Comparison of ENCODE assay signal across 8 mouse cellular contexts in genomic region chr2:166712801-166713689, GRCm38 (mm10). TPM values are rescaled to one million over a fixed set of nuclear protein-coding genes. Genes with fewer than 3 reads are reported as not detected.
DNase-seq lines count a peak whose midpoint lies in the region; ATAC-seq and TF ChIP-seq lines count a peak whose summit lies in the region.

No protein-coding gene starts in this region.

- DNase-seq in adrenal gland, postnatal 10 days: peak; percentile 19
- no peak for DNase-seq in adrenal gland, postnatal 36 days
- DNase-seq in heart, postnatal 0 days (ENCODE audit: low spot score): peak; percentile 9
- DNase-seq in left cerebral cortex, adult 8-10 months (ENCODE audit: low spot score in 2 of 2): peak; percentile 56 to 75
- peak; percentile 72 to 75 for DNase-seq in spleen, postnatal 10 days (ENCODE audit: low spot score in 2 of 2)

- peak overlapping the region; percentile 88 for H3K4me3 ChIP-seq in ES-Bruce4 (ENCODE audit: low read depth, low read length)
- peak overlapping the region; percentile 80 for H3K4me3 ChIP-seq in embryonic facial prominence, embryonic 13.5 days
- H3K4me3 ChIP-seq in heart, postnatal 0 days (ENCODE audit: low read depth, low read length): peak overlapping the region; percentile 61

- TF ChIP-seq POLR2A in ES-Bruce4 (IDR thresholded peaks at IDR 0.05; ENCODE audit: insufficient read depth, low read length): no peak

- H3K4me1 ChIP-seq in ES-Bruce4 (ENCODE audit: control insufficient read depth, insufficient read depth, low read length): no peaks in the 10 kb centered on the region
- peaks cover 47% of the 10 kb centered on the region for H3K4me1 ChIP-seq in embryonic facial prominence, embryonic 13.5 days
- H3K4me1 ChIP-seq in heart, postnatal 0 days (ENCODE audit: control insufficient read depth, insufficient read depth): 0 out of 2 replicates have a peak, but pooled peaks cover 3% of the 10 kb centered on the region

- peak; percentile 38; the same call in 1 of the 2 replicates for ATAC-seq in embryonic facial prominence, embryonic 13.5 days (ENCODE audit: insufficient number of reproducible peaks, insufficient read depth, low FRiP score, low TSS enrichment, low read depth)
- ATAC-seq in heart, postnatal 0 days (ENCODE audit: insufficient read depth, low read depth): peak; percentile 29
- peak; percentile 22 for ATAC-seq in megakaryocyte, adult 5-6 weeks (ENCODE audit: poor library complexity, severe bottlenecking)

- under 1% methylated on average over 59 of the region's 64 CpGs for WGBS in embryonic facial prominence, embryonic 13.5 days
- WGBS in heart, postnatal 0 days: under 1% methylated on average over 50 of the region's 64 CpGs

- H3K36me3 ChIP-seq in ES-Bruce4 (ENCODE audit: control insufficient read depth, insufficient read depth, low read length, poor library complexity, severe bottlenecking): no peaks in the 10 kb centered on the region
- H3K36me3 ChIP-seq in embryonic facial prominence, embryonic 13.5 days: no peaks in the 10 kb centered on the region
- H3K36me3 ChIP-seq in heart, postnatal 0 days (replicated peaks; ENCODE audit: control insufficient read depth, insufficient read depth, low read length): no peaks in the 10 kb centered on the region

- H3K4me2 ChIP-seq in embryonic facial prominence, embryonic 13.5 days: peak overlapping the region; percentile 90
- H3K4me2 ChIP-seq in heart, postnatal 0 days (ENCODE audit: low read depth, low read length): peak overlapping the region; percentile 96

- no peak for TF ChIP-seq EP300 in ES-Bruce4 (IDR thresholded peaks at IDR 0.05; ENCODE audit: insufficient read depth, low read depth, low read length)
- TF ChIP-seq EP300 in heart, postnatal 0 days (IDR thresholded peaks at IDR 0.05; ENCODE audit: low read depth): no peak

- no peak for TF ChIP-seq CTCF in ES-Bruce4 (IDR thresholded peaks at IDR 0.05; ENCODE audit: low read depth, low read length)
- TF ChIP-seq CTCF in heart, postnatal 0 days (IDR thresholded peaks at IDR 0.05; ENCODE audit: low read depth): no peak

- no peaks in the 10 kb centered on the region for H3K9me3 ChIP-seq in ES-Bruce4 (replicated peaks; ENCODE audit: control insufficient read depth, insufficient read depth, low read length, poor library complexity, severe bottlenecking)
- no peaks in the 10 kb centered on the region for H3K9me3 ChIP-seq in embryonic facial prominence, embryonic 13.5 days
- H3K9me3 ChIP-seq in heart, postnatal 0 days (replicated peaks; ENCODE audit: control insufficient read depth, low read length): no peaks in the 10 kb centered on the region

- H3K27me3 ChIP-seq in ES-Bruce4 (ENCODE audit: control insufficient read depth, insufficient read depth, low read length, poor library complexity, severe bottlenecking): no peaks in the 10 kb centered on the region
- no peaks in the 10 kb centered on the region for H3K27me3 ChIP-seq in embryonic facial prominence, embryonic 13.5 days
- no peaks in the 10 kb centered on the region for H3K27me3 ChIP-seq in heart, postnatal 0 days (ENCODE audit: control insufficient read depth, insufficient read depth, low read length)

- peak overlapping the region; percentile 81 for H3K9ac ChIP-seq in ES-Bruce4 (ENCODE audit: low read depth, poor library complexity, severe bottlenecking)
- peak overlapping the region; percentile 82 for H3K9ac ChIP-seq in embryonic facial prominence, embryonic 13.5 days
- H3K9ac ChIP-seq in heart, postnatal 0 days (replicated peaks; ENCODE audit: low read depth, low read length): peak overlapping the region; percentile 50

- H3K27ac ChIP-seq in ES-Bruce4 (ENCODE audit: insufficient read depth, low read length): no peak overlapping the region
- peak overlapping the region; percentile 76 for H3K27ac ChIP-seq in embryonic facial prominence, embryonic 13.5 days
- H3K27ac ChIP-seq in heart, postnatal 0 days (ENCODE audit: low read depth): peak overlapping the region; percentile 26

RNA-seq across cellular contexts. Expression of gene Prex1, which starts 0.6 kb away (rescaled TPM):
- 10 to 100 TPM; 14.2 to 17.1 TPM for total RNA-seq in adrenal gland, postnatal 10 days (2021)
- 10 to 100 TPM; 13.5 to 18.8 TPM for total RNA-seq in adrenal gland, postnatal 36 days (2021)
- 10.0 and 10.2 TPM in 2 replicates for polyA plus RNA-seq in ES-Bruce4 (2011; ENCODE audit: insufficient read depth, insufficient read length, low read depth, missing spikeins)
- 28.4 and 28.5 TPM in 2 replicates for polyA plus RNA-seq in embryonic facial prominence, embryonic 13.5 days (2015; fragmentation: Nextera tagmentation; extraction: Ambion mirVana)
- total RNA-seq in heart, postnatal 0 days (2014; rRNA removed; ENCODE audit: low replicate concordance): 6.2 and 12.2 TPM in 2 replicates
- polyA plus RNA-seq in heart, postnatal 0 days (2015; fragmentation: Nextera tagmentation; extraction: Ambion mirVana): 3.7 and 4.0 TPM in 2 replicates
- 10 to 100 TPM; 91.7 to 98.3 (median 95.8) TPM for total RNA-seq in left cerebral cortex, adult 8-10 months (2022)
- 75.3 and 85.4 TPM in 2 replicates for total RNA-seq in megakaryocyte, adult 5-6 weeks (2015)
- 61.1 and 73.3 TPM in 2 replicates for total RNA-seq in megakaryocyte, adult 5-6 weeks (2017)

Comparison
In these comparisons a context has a peak if more than half of its experiments do, and no peak if none do; other contexts are left out.
1. DNase-seq: peak in adrenal gland, postnatal 10 days (single experiment), heart, postnatal 0 days (single experiment), left cerebral cortex, adult 8-10 months (2 of 2) and spleen, postnatal 10 days (2 of 2); none in adrenal gland, postnatal 36 days (0 of 2).
2. Peak in every context shown above with its lines, with median percentiles within 50 percentile points of each other: H3K4me3 ChIP-seq, H3K9ac ChIP-seq and ATAC-seq.